Mouse (Mus musculus) stomach, postnatal 0 days (tissue): ENCODE data around the gene Fgfr2.

ENCODE experiments used
- CTCF ChIP-seq: IDR thresholded peaks from 2 replicates; pipeline ENCODE4 v1.5.1; 2016; ENCODE audit warnings: antibody characterized with exemption, low read depth, mild to moderate bottlenecking, moderate library complexity
- EP300 ChIP-seq: optimal IDR thresholded peaks from 2 replicates; pipeline ENCODE3; 2016; ENCODE audit warnings: antibody characterized with exemption

DNA sequence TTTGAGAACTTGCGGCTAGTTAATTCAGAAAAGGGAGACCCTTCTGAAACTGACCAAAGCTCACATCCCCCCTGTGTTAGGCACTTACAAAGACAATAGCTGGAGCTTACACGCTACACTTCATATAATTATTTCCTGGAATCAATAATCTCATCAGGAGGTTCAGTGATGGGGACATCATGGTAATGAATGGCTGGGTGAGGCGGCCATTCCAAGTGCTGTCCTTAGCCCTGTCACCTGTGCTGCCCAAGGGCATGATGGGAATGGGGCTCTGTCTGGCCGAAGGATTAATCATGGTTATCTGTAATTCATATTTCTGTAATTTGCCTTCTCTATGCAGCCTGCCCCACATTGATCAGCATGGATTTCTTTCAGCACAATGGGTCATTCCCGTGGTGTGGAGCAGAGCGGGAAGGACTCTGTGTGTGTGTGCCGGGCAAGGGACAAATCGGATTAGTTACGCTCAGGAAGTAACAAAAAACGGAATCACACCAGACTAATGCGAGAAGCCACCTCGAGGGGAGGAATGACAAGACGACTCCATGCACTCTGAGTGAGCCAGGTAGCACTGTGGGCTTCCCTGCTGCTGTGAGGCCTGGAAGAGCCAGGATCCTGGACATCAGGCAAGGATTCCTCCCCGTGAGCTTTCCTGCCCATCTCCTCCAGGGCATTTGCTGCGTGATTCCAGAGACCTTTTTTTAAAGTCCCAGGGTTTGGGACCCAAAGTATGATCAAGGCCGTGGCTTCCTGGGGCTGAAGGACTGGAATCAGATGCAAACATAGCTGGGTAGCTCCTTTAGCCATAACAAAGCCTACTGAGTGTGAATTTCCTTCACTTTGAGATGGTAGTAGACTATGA is 1375.8 kb downstream of the Fgfr2 start:
- TF ChIP-seq CTCF (no peak), EP300 (no peak)
